Mouse (Mus musculus): Measurements from ENCODE around the gene Muc2. TPM values are rescaled to one million over a fixed set of nuclear protein-coding genes. Genes with fewer than 3 reads are reported as not detected.
"Not testable (repeated sequence)": the region's sequence is repeated elsewhere in the genome, so short reads cannot be mapped to it uniquely, and the experiment has no call there.

Gene Muc2
- polyA plus RNA-seq, 1 experiment = 1.0 TPM

DNA sequence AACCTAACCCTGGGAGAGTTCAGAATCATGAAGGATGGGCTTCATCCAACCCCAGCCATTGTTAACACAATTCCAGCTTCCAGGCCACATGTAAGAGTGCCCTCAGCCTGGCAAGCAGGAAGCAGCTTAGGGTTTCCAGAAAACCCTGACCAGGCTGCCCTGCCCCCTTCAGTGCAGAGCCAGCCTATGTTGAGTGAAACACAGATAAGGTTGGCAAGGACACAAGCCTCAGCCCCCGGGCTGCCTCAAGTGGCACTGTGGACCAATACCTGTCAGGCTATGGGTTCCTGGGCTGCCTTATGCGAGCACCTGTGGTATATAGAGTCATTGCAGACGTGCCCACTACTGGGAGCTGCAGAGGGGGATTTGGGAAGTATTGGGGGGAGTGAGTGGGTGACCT, 28.7 kb upstream of the Muc2 start:
- Histone ChIP-seq H3K27ac (ENCODE audit: insufficient read depth, low read length) (no peak overlapping the region), H3K27me3 (ENCODE audit: control insufficient read depth, insufficient read depth, low read length) (no peaks in the 10 kb centered on the region), H3K36me3 (ENCODE audit: control insufficient read depth, insufficient read depth, low read length) (no peaks in the 10 kb centered on the region), H3K4me1 (ENCODE audit: control insufficient read depth, insufficient read depth, insufficient read length) (no peaks in the 10 kb centered on the region), H3K4me3 (ENCODE audit: extremely low read depth, insufficient read depth, insufficient read length) (no peak overlapping the region)
- DNase-seq (ENCODE audit: low read depth in 1 of 2, low spot score in 2 of 2) = no peak
- TF ChIP-seq POLR2A (IDR thresholded peaks at IDR 0.05; ENCODE audit: low read depth, low read length) (no peak), CTCF (IDR thresholded peaks at IDR 0.05; ENCODE audit: extremely low read depth, insufficient read depth, insufficient read length, insufficient replicate concordance) (no peak)
- WGBS = 72% methylated on average over 3 of the region's 3 CpGs

DNA sequence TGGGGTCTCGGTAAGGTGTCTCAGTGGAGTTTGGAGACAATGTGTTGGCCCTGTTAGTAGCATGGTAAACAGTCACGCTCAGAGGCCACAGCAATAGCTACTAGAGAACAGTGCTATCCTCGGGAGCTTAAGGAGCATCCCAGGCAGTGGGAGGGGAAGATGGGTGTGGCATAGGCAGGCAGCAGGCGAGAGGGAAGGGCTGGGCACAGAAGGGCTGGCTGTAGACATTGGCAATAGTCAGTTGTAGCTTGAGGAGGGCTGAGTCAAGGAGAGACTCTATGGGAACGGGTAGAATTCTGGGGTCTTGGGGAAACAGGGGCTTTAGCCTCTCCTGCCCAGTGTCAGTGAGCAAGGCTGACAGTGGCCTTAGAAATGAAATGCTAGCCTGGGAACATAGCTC, 27.9 kb upstream of the Muc2 start:
- WGBS = 79% methylated on average over 5 of the region's 5 CpGs
- TF ChIP-seq CTCF (IDR thresholded peaks at IDR 0.05; ENCODE audit: extremely low read depth, insufficient read depth, insufficient read length, insufficient replicate concordance) (no peak), POLR2A (IDR thresholded peaks at IDR 0.05; ENCODE audit: low read depth, low read length) (no peak)
- DNase-seq (ENCODE audit: low read depth in 1 of 2, low spot score in 2 of 2) = no peak
- H3K27me3 ChIP-seq (ENCODE audit: control insufficient read depth, insufficient read depth, low read length) = no peaks in the 10 kb centered on the region
- H3K27ac ChIP-seq (ENCODE audit: insufficient read depth, low read length) = no peak overlapping the region
- H3K36me3 ChIP-seq (ENCODE audit: control insufficient read depth, insufficient read depth, low read length) = no peaks in the 10 kb centered on the region
- H3K4me1 ChIP-seq (ENCODE audit: control insufficient read depth, insufficient read depth, insufficient read length) = no peaks in the 10 kb centered on the region
- H3K4me3 ChIP-seq (ENCODE audit: extremely low read depth, insufficient read depth, insufficient read length) = no peak overlapping the region

DNA sequence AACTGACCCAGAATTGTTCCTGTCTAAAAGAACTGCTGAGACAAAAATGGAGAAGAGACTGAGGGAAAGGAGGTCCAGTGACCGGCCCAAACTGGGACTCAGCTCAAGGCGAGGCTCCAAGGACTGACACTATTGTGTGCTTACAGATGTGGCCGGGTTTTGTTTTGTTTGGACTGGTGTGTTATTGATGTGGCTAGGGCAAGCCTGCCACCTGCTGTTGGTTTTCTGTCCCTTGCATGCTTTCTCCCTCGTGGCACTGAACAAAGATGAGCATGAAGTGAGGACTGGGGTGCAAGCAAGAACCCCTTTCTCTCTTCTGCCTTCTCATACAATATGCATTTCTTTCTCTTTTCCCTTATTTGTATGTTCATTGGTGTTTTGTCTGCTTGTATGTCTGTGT, 23.9 kb upstream of the Muc2 start:
- TF ChIP-seq POLR2A (IDR thresholded peaks at IDR 0.05; ENCODE audit: low read depth, low read length) = no peak
- TF ChIP-seq CTCF (IDR thresholded peaks at IDR 0.05; ENCODE audit: extremely low read depth, insufficient read depth, insufficient read length, insufficient replicate concordance) = peak; percentile 60; the same call in 1 of the 2 replicates

DNA sequence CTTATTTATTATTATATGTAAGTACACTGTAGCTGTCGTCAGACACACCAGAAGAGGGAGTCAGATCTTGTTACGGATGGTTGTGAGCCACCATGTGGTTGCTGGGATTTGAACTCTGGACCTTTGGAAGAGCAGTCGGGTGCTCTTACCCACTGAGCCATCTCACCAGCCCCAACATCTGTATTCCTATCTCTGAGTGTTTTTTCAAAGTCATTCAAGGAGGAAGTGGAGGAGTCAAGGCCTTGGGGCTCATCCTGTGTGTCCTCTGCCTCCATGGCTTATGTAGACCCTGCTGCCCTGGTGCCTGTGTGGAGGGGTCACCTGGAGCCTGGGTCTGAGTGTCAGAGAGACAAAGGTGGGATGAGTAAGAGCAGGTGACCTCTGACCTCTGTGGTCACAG, 21.0 kb upstream of the Muc2 start:
- H3K27me3 ChIP-seq (ENCODE audit: control insufficient read depth, insufficient read depth, low read length); H3K4me1 ChIP-seq (ENCODE audit: control insufficient read depth, insufficient read depth, insufficient read length); DNase-seq (ENCODE audit: low read depth in 1 of 2, low spot score in 2 of 2); H3K36me3 ChIP-seq (ENCODE audit: control insufficient read depth, insufficient read depth, low read length); H3K4me3 ChIP-seq (ENCODE audit: extremely low read depth, insufficient read depth, insufficient read length); H3K27ac ChIP-seq (ENCODE audit: insufficient read depth, low read length): not testable (repeated sequence)
- WGBS = 80% methylated on average over 3 of the region's 3 CpGs

More for the DNA sequence above, 23.9 kb upstream of the Muc2 start:
- Histone ChIP-seq H3K4me1 (ENCODE audit: control insufficient read depth, insufficient read depth, insufficient read length) (no peaks in the 10 kb centered on the region), H3K4me3 (ENCODE audit: extremely low read depth, insufficient read depth, insufficient read length) (no peak overlapping the region), H3K27ac (ENCODE audit: insufficient read depth, low read length) (no peak overlapping the region), H3K36me3 (ENCODE audit: control insufficient read depth, insufficient read depth, low read length) (no peaks in the 10 kb centered on the region), H3K27me3 (ENCODE audit: control insufficient read depth, insufficient read depth, low read length) (no peaks in the 10 kb centered on the region)
- WGBS = 13% methylated on average over 4 of the region's 4 CpGs
- peak; percentile 9 to 23 for DNase-seq (ENCODE audit: low read depth in 1 of 2, low spot score in 2 of 2)

DNA sequence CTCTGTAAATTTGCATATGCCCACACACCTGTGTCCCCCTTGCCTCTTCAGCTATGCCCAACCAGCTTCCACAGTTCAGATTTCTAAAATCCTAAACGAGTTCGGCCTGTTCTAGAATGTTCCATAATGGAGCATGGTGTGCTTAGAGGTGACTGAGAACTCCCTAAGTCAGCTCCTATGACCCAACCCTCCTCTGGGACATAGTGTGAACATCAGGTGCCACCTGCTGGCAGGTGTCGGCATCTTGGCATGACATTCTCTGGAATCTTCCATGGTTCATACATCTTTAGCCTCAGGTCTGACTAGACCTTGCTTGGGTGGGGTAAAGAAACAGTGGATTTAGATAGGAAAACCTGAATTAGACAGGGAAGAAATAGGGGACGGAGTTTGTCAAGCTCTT, 19.1 kb upstream of the Muc2 start:
- no peaks in the 10 kb centered on the region for H3K4me1 ChIP-seq (ENCODE audit: control insufficient read depth, insufficient read depth, insufficient read length)
- no peaks in the 10 kb centered on the region for H3K27me3 ChIP-seq (ENCODE audit: control insufficient read depth, insufficient read depth, low read length)
- TF ChIP-seq POLR2A (IDR thresholded peaks at IDR 0.05; ENCODE audit: low read depth, low read length) = no peak
- peak; percentile 19; the same call in 1 of the 2 replicates for TF ChIP-seq CTCF (IDR thresholded peaks at IDR 0.05; ENCODE audit: extremely low read depth, insufficient read depth, insufficient read length, insufficient replicate concordance)
- 69% methylated on average over 4 of the region's 4 CpGs for WGBS
- H3K27ac ChIP-seq (ENCODE audit: insufficient read depth, low read length) = no peak overlapping the region
- no peak overlapping the region for H3K4me3 ChIP-seq (ENCODE audit: extremely low read depth, insufficient read depth, insufficient read length)
- peak; percentile 4 to 14 for DNase-seq (ENCODE audit: low read depth in 1 of 2, low spot score in 2 of 2)
- H3K36me3 ChIP-seq (ENCODE audit: control insufficient read depth, insufficient read depth, low read length) = no peaks in the 10 kb centered on the region

DNA sequence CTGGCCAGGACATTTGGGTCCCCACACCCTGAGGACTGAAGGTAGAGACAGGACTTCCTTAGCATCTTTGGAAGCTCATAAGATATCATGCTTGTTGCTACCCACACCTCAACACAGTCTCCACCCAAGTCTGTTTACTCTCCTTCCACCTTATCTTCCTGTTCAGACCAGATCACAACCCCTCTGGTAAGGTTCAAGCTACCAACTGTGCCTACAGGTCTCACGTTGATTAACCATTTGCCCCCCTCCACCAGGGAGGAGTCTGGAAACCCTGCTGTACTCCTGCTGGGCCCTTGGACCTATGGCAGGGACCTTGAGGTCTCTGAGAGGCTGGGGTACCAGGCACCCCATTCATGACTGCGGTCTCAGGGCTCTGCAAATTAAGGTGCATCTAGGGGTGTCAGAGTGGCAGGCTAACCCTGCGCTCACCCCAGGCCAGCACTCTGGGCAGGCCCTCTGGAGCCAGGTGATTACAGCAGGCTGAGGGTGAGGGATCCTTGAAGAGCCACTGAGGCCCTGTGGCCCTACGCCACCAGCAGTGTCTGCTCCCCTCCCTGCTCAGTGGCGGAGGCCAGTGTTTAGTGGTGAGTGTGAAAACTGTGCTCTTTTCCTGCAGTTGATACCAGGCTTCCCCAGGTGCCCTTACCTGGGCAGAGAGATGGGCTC, 18.4 kb upstream of the Muc2 start:
- TF ChIP-seq CTCF (IDR thresholded peaks at IDR 0.05; ENCODE audit: extremely low read depth, insufficient read depth, insufficient read length, insufficient replicate concordance) (no peak), POLR2A (IDR thresholded peaks at IDR 0.05; ENCODE audit: low read depth, low read length) (no peak)
- 82% methylated on average over 5 of the region's 5 CpGs for WGBS
- H3K4me3 ChIP-seq (ENCODE audit: extremely low read depth, insufficient read depth, insufficient read length) = no peak overlapping the region

DNA sequence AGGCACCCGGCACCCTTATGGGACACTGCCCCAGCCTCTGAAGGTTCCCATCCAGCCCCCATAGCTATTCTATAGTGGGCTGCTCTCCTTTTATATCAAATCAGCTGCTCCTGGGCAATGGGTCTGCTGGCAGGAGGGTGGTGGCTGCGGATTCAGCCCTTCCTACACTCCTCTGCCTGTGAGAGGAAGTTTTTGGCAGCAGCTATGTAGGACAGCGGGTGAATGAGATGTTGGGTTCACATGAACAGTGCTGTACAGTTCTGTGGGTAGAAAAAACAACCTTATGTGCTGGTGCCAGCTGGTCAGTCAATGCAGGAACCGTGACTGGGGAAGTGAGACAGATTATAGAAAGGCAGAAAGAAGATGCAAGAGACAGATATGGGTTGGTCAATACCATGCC, 11.2 kb upstream of the Muc2 start:
- 33% methylated on average over 4 of the region's 4 CpGs for WGBS
- DNase-seq (ENCODE audit: low read depth in 1 of 2, low spot score in 2 of 2) = no peak
- Histone ChIP-seq H3K4me1 (ENCODE audit: control insufficient read depth, insufficient read depth, insufficient read length) (no peaks in the 10 kb centered on the region), H3K4me3 (ENCODE audit: extremely low read depth, insufficient read depth, insufficient read length) (no peak overlapping the region), H3K36me3 (ENCODE audit: control insufficient read depth, insufficient read depth, low read length) (no peaks in the 10 kb centered on the region), H3K27ac (ENCODE audit: insufficient read depth, low read length) (no peak overlapping the region), H3K27me3 (ENCODE audit: control insufficient read depth, insufficient read depth, low read length) (no peaks in the 10 kb centered on the region)
- TF ChIP-seq POLR2A (IDR thresholded peaks at IDR 0.05; ENCODE audit: low read depth, low read length) = no peak
- TF ChIP-seq CTCF (IDR thresholded peaks at IDR 0.05; ENCODE audit: extremely low read depth, insufficient read depth, insufficient read length, insufficient replicate concordance) = no peak

More for the DNA sequence above, 18.4 kb upstream of the Muc2 start:
- H3K27me3 ChIP-seq (ENCODE audit: control insufficient read depth, insufficient read depth, low read length) = no peaks in the 10 kb centered on the region
- H3K36me3 ChIP-seq (ENCODE audit: control insufficient read depth, insufficient read depth, low read length) = no peaks in the 10 kb centered on the region
- H3K27ac ChIP-seq (ENCODE audit: insufficient read depth, low read length) = no peak overlapping the region
- H3K4me1 ChIP-seq (ENCODE audit: control insufficient read depth, insufficient read depth, insufficient read length) = no peaks in the 10 kb centered on the region
- DNase-seq (ENCODE audit: low read depth in 1 of 2, low spot score in 2 of 2) = no peak

Measured in spleen, adult 2 months (tissue).